Mouse (Mus musculus): ENCODE data around the gene Timm9. TPM values are rescaled to one million over a fixed set of nuclear protein-coding genes. Genes with fewer than 3 reads are reported as not detected.

Gene Timm9
- polyA plus RNA-seq, 1 experiment, result 19.8 TPM

GRCm38 (mm10) chr12:71147641-71148040, 11.2 kb upstream of the Timm9 start:
- H3K4me3 ChIP-seq (ENCODE audit: insufficient read depth, low read length), result no peak overlapping the region
- no peaks in the 10 kb centered on the region for H3K4me1 ChIP-seq (ENCODE audit: control insufficient read depth, insufficient read depth, low read length)
- TF ChIP-seq POLR2A (IDR thresholded peaks at IDR 0.05; ENCODE audit: borderline replicate concordance, low read depth, low read length), result no peak
- TF ChIP-seq CTCF (IDR thresholded peaks at IDR 0.05; ENCODE audit: low read depth, low read length), result no peak
- no peak overlapping the region for H3K27ac ChIP-seq (ENCODE audit: insufficient read depth, low read depth, low read length)

GRCm38 (mm10) chr12:71141189-71141588, 4.7 kb upstream of the Timm9 start:
- Histone ChIP-seq H3K4me3 (ENCODE audit: insufficient read depth, low read length) (no peak overlapping the region), H3K27ac (ENCODE audit: insufficient read depth, low read depth, low read length) (no peak overlapping the region), H3K4me1 (ENCODE audit: control insufficient read depth, insufficient read depth, low read length) (peaks cover 3% of the 10 kb centered on the region; the same call in 1 of the 2 replicates)
- TF ChIP-seq POLR2A (IDR thresholded peaks at IDR 0.05; ENCODE audit: borderline replicate concordance, low read depth, low read length) (no peak), CTCF (IDR thresholded peaks at IDR 0.05; ENCODE audit: low read depth, low read length) (no peak)

- Histone ChIP-seq H3K4me3 (ENCODE audit: insufficient read depth, low read length) (no peak overlapping the region), H3K4me1 (ENCODE audit: control insufficient read depth, insufficient read depth, low read length) (peaks cover 8% of the 10 kb centered on the region), H3K27ac (ENCODE audit: insufficient read depth, low read depth, low read length) (no peak overlapping the region)
- no peak for TF ChIP-seq POLR2A (IDR thresholded peaks at IDR 0.05; ENCODE audit: borderline replicate concordance, low read depth, low read length)
- no peak for TF ChIP-seq CTCF (IDR thresholded peaks at IDR 0.05; ENCODE audit: low read depth, low read length)
These were observed 2.9 kb upstream of the Timm9 start for GRCm38 (mm10) chr12:71139258-71139828.

GRCm38 (mm10) chr12:71137686-71138085, 1.2 kb upstream of the Timm9 start:
- H3K4me3 ChIP-seq (ENCODE audit: insufficient read depth, low read length), result peak overlapping the region; percentile 100
- peaks cover 8% of the 10 kb centered on the region for H3K4me1 ChIP-seq (ENCODE audit: control insufficient read depth, insufficient read depth, low read length)
- no peak overlapping the region for H3K27ac ChIP-seq (ENCODE audit: insufficient read depth, low read depth, low read length)
- TF ChIP-seq POLR2A (IDR thresholded peaks at IDR 0.05; ENCODE audit: borderline replicate concordance, low read depth, low read length) (no peak), CTCF (IDR thresholded peaks at IDR 0.05; ENCODE audit: low read depth, low read length) (no peak)

- Histone ChIP-seq H3K27ac (ENCODE audit: insufficient read depth, low read depth, low read length) (peak overlapping the region; percentile 70), H3K4me1 (ENCODE audit: control insufficient read depth, insufficient read depth, low read length) (peaks cover 8% of the 10 kb centered on the region), H3K4me3 (ENCODE audit: insufficient read depth, low read length) (peak overlapping the region; percentile 100)
- TF ChIP-seq CTCF (IDR thresholded peaks at IDR 0.05; ENCODE audit: low read depth, low read length), result no peak
- no peak for TF ChIP-seq POLR2A (IDR thresholded peaks at IDR 0.05; ENCODE audit: borderline replicate concordance, low read depth, low read length)
These were observed 549 bp upstream of the Timm9 start for GRCm38 (mm10) chr12:71136974-71137491.

- peak overlapping the region; percentile 41 for H3K4me3 ChIP-seq (ENCODE audit: insufficient read depth, low read length)
- H3K4me1 ChIP-seq (ENCODE audit: control insufficient read depth, insufficient read depth, low read length), result peaks cover 8% of the 10 kb centered on the region
- H3K27ac ChIP-seq (ENCODE audit: insufficient read depth, low read depth, low read length), result no peak overlapping the region
- TF ChIP-seq POLR2A (IDR thresholded peaks at IDR 0.05; ENCODE audit: borderline replicate concordance, low read depth, low read length) (no peak), CTCF (IDR thresholded peaks at IDR 0.05; ENCODE audit: low read depth, low read length) (no peak)
These were observed 903 bp downstream of the Timm9 start for GRCm38 (mm10) chr12:71135581-71135980.

GRCm38 (mm10) chr12:71123286-71123685, 13.2 kb downstream of the Timm9 start:
- no peak overlapping the region for H3K4me3 ChIP-seq (ENCODE audit: insufficient read depth, low read length)
- TF ChIP-seq CTCF (IDR thresholded peaks at IDR 0.05; ENCODE audit: low read depth, low read length) (no peak), POLR2A (IDR thresholded peaks at IDR 0.05; ENCODE audit: borderline replicate concordance, low read depth, low read length) (no peak)
- H3K27ac ChIP-seq (ENCODE audit: insufficient read depth, low read depth, low read length), result no peak overlapping the region
- no peaks in the 10 kb centered on the region for H3K4me1 ChIP-seq (ENCODE audit: control insufficient read depth, insufficient read depth, low read length)

GRCm38 (mm10) chr12:71122731-71123130, 13.8 kb downstream of the Timm9 start:
- TF ChIP-seq CTCF (IDR thresholded peaks at IDR 0.05; ENCODE audit: low read depth, low read length) (no peak), POLR2A (IDR thresholded peaks at IDR 0.05; ENCODE audit: borderline replicate concordance, low read depth, low read length) (no peak)
- Histone ChIP-seq H3K4me3 (ENCODE audit: insufficient read depth, low read length) (no peak overlapping the region), H3K27ac (ENCODE audit: insufficient read depth, low read depth, low read length) (no peak overlapping the region), H3K4me1 (ENCODE audit: control insufficient read depth, insufficient read depth, low read length) (no peaks in the 10 kb centered on the region)

GRCm38 (mm10) chr12:71116411-71116810, 20.1 kb downstream of the Timm9 start:
- TF ChIP-seq CTCF (IDR thresholded peaks at IDR 0.05; ENCODE audit: low read depth, low read length) (no peak), POLR2A (IDR thresholded peaks at IDR 0.05; ENCODE audit: borderline replicate concordance, low read depth, low read length) (no peak)
- Histone ChIP-seq H3K27ac (ENCODE audit: insufficient read depth, low read depth, low read length) (no peak overlapping the region), H3K4me3 (ENCODE audit: insufficient read depth, low read length) (no peak overlapping the region), H3K4me1 (ENCODE audit: control insufficient read depth, insufficient read depth, low read length) (peaks cover 14% of the 10 kb centered on the region)

- Histone ChIP-seq H3K27ac (ENCODE audit: insufficient read depth, low read depth, low read length) (no peak overlapping the region), H3K4me3 (ENCODE audit: insufficient read depth, low read length) (peak overlapping the region; percentile 29), H3K4me1 (ENCODE audit: control insufficient read depth, insufficient read depth, low read length) (peaks cover 14% of the 10 kb centered on the region)
- no peak for TF ChIP-seq CTCF (IDR thresholded peaks at IDR 0.05; ENCODE audit: low read depth, low read length)
- no peak for TF ChIP-seq POLR2A (IDR thresholded peaks at IDR 0.05; ENCODE audit: borderline replicate concordance, low read depth, low read length)
These were observed 22.7 kb downstream of the Timm9 start for GRCm38 (mm10) chr12:71113675-71114288.

Measured in bone marrow macrophage, adult 2 months (primary cell).